In genomic region chr4:107250494-107250893, GRCm38 (mm10) we compare ENCODE assay signal across 9 mouse cellular contexts. TPM values are rescaled to one million over a fixed set of nuclear protein-coding genes. Genes with fewer than 3 reads are reported as not detected.
DNase-seq lines count a peak whose midpoint lies in the region; ATAC-seq and TF ChIP-seq lines count a peak whose summit lies in the region.
"Had no signal": no experiment of that assay in that cellular context is flagged by ENCODE, and none has a peak within 500 bp of the region (broad histone marks: within the 10 kb centered on the region; RNA-seq: fewer than 3 reads in every experiment).

No protein-coding gene starts in this region.

- ATAC-seq in G1E (ENCODE audit: extremely low read depth, insufficient number of reproducible peaks, low FRiP score, poor library complexity, severe bottlenecking): no peak
- ATAC-seq in heart, postnatal 0 days (ENCODE audit: insufficient read depth, low read depth): no peak
- ATAC-seq in neural tube, embryonic 15.5 days (ENCODE audit: low FRiP score): no peak

- peak; percentile 40 for DNase-seq in left cerebral cortex, adult 11 months (ENCODE audit: low spot score)
- DNase-seq in left cerebral cortex, postnatal 36 days (ENCODE audit: low spot score in 2 of 2): no peak
- DNase-seq in G1E (ENCODE audit: low spot score): peak; percentile 25
- peak; percentile 72 for DNase-seq in brain, adult 2 months (ENCODE audit: low read depth, low spot score)
- peak; percentile 66 for DNase-seq in heart, postnatal 0 days (ENCODE audit: low spot score)
- no peak for DNase-seq in lung, adult 2 months
- peak; percentile 76 for DNase-seq in thymus, postnatal 14 days

- H3K36me3 ChIP-seq in G1E (replicated peaks): peaks cover 21% of the 10 kb centered on the region
- no peaks in the 10 kb centered on the region for H3K36me3 ChIP-seq in heart, postnatal 0 days (replicated peaks; ENCODE audit: control insufficient read depth, insufficient read depth, low read length)
- H3K36me3 ChIP-seq in neural tube, embryonic 15.5 days: peaks cover 3% of the 10 kb centered on the region; the same call in 1 of the 2 replicates

- no peak for TF ChIP-seq POLR2A in lung, adult 2 months (IDR thresholded peaks at IDR 0.05; ENCODE audit: borderline replicate concordance, extremely low read depth, low read depth, low read length)

- H3K27ac ChIP-seq in heart, postnatal 0 days (ENCODE audit: low read depth): no peak overlapping the region
- H3K27ac ChIP-seq in neural tube, embryonic 15.5 days (replicated peaks): no peak overlapping the region
- H3K27ac ChIP-seq: heart, embryonic 13.5 days had no signal

- 15% methylated on average over 4 of the region's 4 CpGs for WGBS in heart, postnatal 0 days
- 18% methylated on average over 4 of the region's 4 CpGs for WGBS in lung, adult 2 months
- WGBS in neural tube, embryonic 15.5 days: 28% methylated on average over 4 of the region's 4 CpGs

- no peaks in the 10 kb centered on the region for H3K9me3 ChIP-seq in G1E (replicated peaks)
- H3K9me3 ChIP-seq in heart, postnatal 0 days (replicated peaks; ENCODE audit: control insufficient read depth, low read length): no peaks in the 10 kb centered on the region
- no peaks in the 10 kb centered on the region for H3K9me3 ChIP-seq in neural tube, embryonic 15.5 days (replicated peaks)
- H3K9me3 ChIP-seq: heart, embryonic 13.5 days had no signal

- intact Hi-C loops in left cerebral cortex, postnatal 36 days (cut with DNase I): loop anchor here (2.0 kb wide), 1 partner anchor 98 kb away; no protein-coding TSS in a partner anchor

- peaks cover 55% of the 10 kb centered on the region for H3K4me1 ChIP-seq in G1E (ENCODE audit: insufficient read depth, low read depth, low read length)
- peaks cover 20% of the 10 kb centered on the region for H3K4me1 ChIP-seq in heart, postnatal 0 days (ENCODE audit: control insufficient read depth, insufficient read depth)
- H3K4me1 ChIP-seq in lung, adult 2 months (ENCODE audit: control insufficient read depth, insufficient read depth, low read length): peaks cover 9% of the 10 kb centered on the region
- peaks cover 52% of the 10 kb centered on the region for H3K4me1 ChIP-seq in neural tube, embryonic 15.5 days

- TF ChIP-seq CTCF in G1E (IDR thresholded peaks at IDR 0.05; ENCODE audit: low read depth, low read length): no peak; the same call in 1 of the 2 replicates
- peak; percentile 76 for TF ChIP-seq CTCF in heart, postnatal 0 days (IDR thresholded peaks at IDR 0.05; ENCODE audit: low read depth)
- peak; percentile 61 for TF ChIP-seq CTCF in lung, adult 2 months (IDR thresholded peaks at IDR 0.05; ENCODE audit: insufficient read depth, low read length)

- no peak for TF ChIP-seq EP300 in heart, postnatal 0 days (IDR thresholded peaks at IDR 0.05; ENCODE audit: low read depth)

- H3K4me3 ChIP-seq in G1E (ENCODE audit: low read depth, low read length): no peak overlapping the region
- H3K4me3 ChIP-seq in heart, postnatal 0 days (ENCODE audit: low read depth, low read length): no peak overlapping the region
- no peak overlapping the region for H3K4me3 ChIP-seq in lung, adult 2 months (replicated peaks; ENCODE audit: extremely low read depth, low read depth, low read length)
- no peak overlapping the region for H3K4me3 ChIP-seq in neural tube, embryonic 15.5 days (replicated peaks)
- H3K4me3 ChIP-seq: heart, embryonic 13.5 days had no signal

- no peaks in the 10 kb centered on the region for H3K27me3 ChIP-seq in G1E (ENCODE audit: insufficient read depth, low read length)
- no peaks in the 10 kb centered on the region for H3K27me3 ChIP-seq in heart, postnatal 0 days (ENCODE audit: control insufficient read depth, insufficient read depth, low read length)
- H3K27me3 ChIP-seq in neural tube, embryonic 15.5 days (replicated peaks): no peaks in the 10 kb centered on the region
- H3K27me3 ChIP-seq: heart, embryonic 13.5 days had no signal

- no peak overlapping the region for H3K4me2 ChIP-seq in heart, postnatal 0 days (ENCODE audit: low read depth, low read length)
- no peak overlapping the region for H3K4me2 ChIP-seq in neural tube, embryonic 15.5 days

- H3K9ac ChIP-seq in heart, postnatal 0 days (replicated peaks; ENCODE audit: low read depth, low read length): no peak overlapping the region
- H3K9ac ChIP-seq in neural tube, embryonic 15.5 days (replicated peaks): no peak overlapping the region
- H3K9ac ChIP-seq: heart, embryonic 13.5 days had no signal

RNA-seq across cellular contexts. Expression of gene Lrrc42, which starts 2.8 kb away (rescaled TPM):
- 10 to 100 TPM; 28.0 to 35.0 TPM for total RNA-seq in left cerebral cortex, postnatal 36 days (2021)
- 20.7 and 23.9 TPM in 2 replicates for total RNA-seq in G1E (2014; fragmentation: Nextera tagmentation)
- total RNA-seq in G1E (2017): 13.1 and 15.0 TPM in 2 replicates
- 13.9 and 15.7 TPM in 2 replicates for polyA plus RNA-seq in G1E (2012)
- 0.53 and 4.4 TPM in 2 replicates for total RNA-seq in heart, postnatal 0 days (2014; rRNA removed; ENCODE audit: low replicate concordance)
- polyA plus RNA-seq in heart, postnatal 0 days (2015; fragmentation: Nextera tagmentation; extraction: Ambion mirVana): 22.6 and 23.6 TPM in 2 replicates
- 9.0 and 10.6 TPM in 2 replicates for polyA plus RNA-seq in lung, adult 2 months (2012; rRNA removed)
- 54.6 and 63.7 TPM in 2 replicates for polyA plus RNA-seq in neural tube, embryonic 15.5 days (2015; fragmentation: Nextera tagmentation; extraction: Ambion mirVana)

RNA-seq across cellular contexts. Expression of gene Hspb11, which starts 2.9 kb away (rescaled TPM):
- total RNA-seq in left cerebral cortex, postnatal 36 days (2021): 10 to 100 TPM; 15.6 to 16.5 TPM
- 37.5 and 44.7 TPM in 2 replicates for total RNA-seq in G1E (2014; fragmentation: Nextera tagmentation)
- 31.0 and 33.8 TPM in 2 replicates for total RNA-seq in G1E (2017)
- 8.9 and 9.1 TPM in 2 replicates for polyA plus RNA-seq in G1E (2012)
- total RNA-seq in heart, postnatal 0 days (2014; rRNA removed; ENCODE audit: low replicate concordance): 4.9 and 37.5 TPM in 2 replicates
- polyA plus RNA-seq in heart, postnatal 0 days (2015; fragmentation: Nextera tagmentation; extraction: Ambion mirVana): 35.0 and 35.6 TPM in 2 replicates
- polyA plus RNA-seq in lung, adult 2 months (2012; rRNA removed): 2.4 and 4.2 TPM in 2 replicates
- polyA plus RNA-seq in neural tube, embryonic 15.5 days (2015; fragmentation: Nextera tagmentation; extraction: Ambion mirVana): 40.6 and 41.8 TPM in 2 replicates

RNA-seq across cellular contexts. Expression of gene Ldlrad1, which starts 41.5 kb away (rescaled TPM):
- total RNA-seq in left cerebral cortex, postnatal 36 days (2021): not detected
- total RNA-seq in G1E (2014; fragmentation: Nextera tagmentation) (0.75 TPM in 1 of 2 replicates, not detected in the other), G1E (2017) (not detected in 2 replicates)
- polyA plus RNA-seq in G1E (2012): not detected in 2 replicates
- not detected in 2 replicates for total RNA-seq in heart, postnatal 0 days (2014; rRNA removed; ENCODE audit: low replicate concordance)
- polyA plus RNA-seq in heart, postnatal 0 days (2015; fragmentation: Nextera tagmentation; extraction: Ambion mirVana): 0.11 TPM in 1 of 2 replicates, not detected in the other
- polyA plus RNA-seq in lung, adult 2 months (2012; rRNA removed): 47.9 and 52.0 TPM in 2 replicates
- polyA plus RNA-seq in neural tube, embryonic 15.5 days (2015; fragmentation: Nextera tagmentation; extraction: Ambion mirVana): not detected in 2 replicates
- polyA plus RNA-seq: heart, embryonic 13.5 days had no signal

RNA-seq across cellular contexts. Expression of gene Dio1, which starts 56.5 kb away (rescaled TPM):
- not detected for total RNA-seq in left cerebral cortex, postnatal 36 days (2021)
- not detected in 2 replicates for total RNA-seq in G1E (2014; fragmentation: Nextera tagmentation)
- not detected in 2 replicates for total RNA-seq in G1E (2017)
- polyA plus RNA-seq in G1E (2012): not detected in 2 replicates
- total RNA-seq in heart, postnatal 0 days (2014; rRNA removed; ENCODE audit: low replicate concordance): 3.0 TPM in 1 of 2 replicates, not detected in the other
- polyA plus RNA-seq in heart, postnatal 0 days (2015; fragmentation: Nextera tagmentation; extraction: Ambion mirVana): not detected in 2 replicates
- 0.40 and 0.75 TPM in 2 replicates for polyA plus RNA-seq in lung, adult 2 months (2012; rRNA removed)
- polyA plus RNA-seq in neural tube, embryonic 15.5 days (2015; fragmentation: Nextera tagmentation; extraction: Ambion mirVana): 1.3 TPM in 1 of 2 replicates, not detected in the other
- polyA plus RNA-seq: heart, embryonic 13.5 days had no signal

Comparison
In these comparisons a context has a peak if more than half of its experiments do, and no peak if none do; other contexts are left out.
1. DNase-seq: peak in left cerebral cortex, adult 11 months (single experiment), G1E (single experiment), brain, adult 2 months (single experiment), heart, postnatal 0 days (single experiment) and thymus, postnatal 14 days (single experiment); none in left cerebral cortex, postnatal 36 days (0 of 2) and lung, adult 2 months (single experiment).
2. RNA of gene Ldlrad1, which starts 41.5 kb away (polyA plus RNA-seq): 47.9 to 52.0 TPM in lung, adult 2 months; not detected in neural tube, embryonic 15.5 days, not detected in G1E and 0.11 TPM in heart, postnatal 0 days; every median in the first group is over 10 times any median in the second.